8 mouse cellular contexts compared by ENCODE assay signal in the genomic region with DNA sequence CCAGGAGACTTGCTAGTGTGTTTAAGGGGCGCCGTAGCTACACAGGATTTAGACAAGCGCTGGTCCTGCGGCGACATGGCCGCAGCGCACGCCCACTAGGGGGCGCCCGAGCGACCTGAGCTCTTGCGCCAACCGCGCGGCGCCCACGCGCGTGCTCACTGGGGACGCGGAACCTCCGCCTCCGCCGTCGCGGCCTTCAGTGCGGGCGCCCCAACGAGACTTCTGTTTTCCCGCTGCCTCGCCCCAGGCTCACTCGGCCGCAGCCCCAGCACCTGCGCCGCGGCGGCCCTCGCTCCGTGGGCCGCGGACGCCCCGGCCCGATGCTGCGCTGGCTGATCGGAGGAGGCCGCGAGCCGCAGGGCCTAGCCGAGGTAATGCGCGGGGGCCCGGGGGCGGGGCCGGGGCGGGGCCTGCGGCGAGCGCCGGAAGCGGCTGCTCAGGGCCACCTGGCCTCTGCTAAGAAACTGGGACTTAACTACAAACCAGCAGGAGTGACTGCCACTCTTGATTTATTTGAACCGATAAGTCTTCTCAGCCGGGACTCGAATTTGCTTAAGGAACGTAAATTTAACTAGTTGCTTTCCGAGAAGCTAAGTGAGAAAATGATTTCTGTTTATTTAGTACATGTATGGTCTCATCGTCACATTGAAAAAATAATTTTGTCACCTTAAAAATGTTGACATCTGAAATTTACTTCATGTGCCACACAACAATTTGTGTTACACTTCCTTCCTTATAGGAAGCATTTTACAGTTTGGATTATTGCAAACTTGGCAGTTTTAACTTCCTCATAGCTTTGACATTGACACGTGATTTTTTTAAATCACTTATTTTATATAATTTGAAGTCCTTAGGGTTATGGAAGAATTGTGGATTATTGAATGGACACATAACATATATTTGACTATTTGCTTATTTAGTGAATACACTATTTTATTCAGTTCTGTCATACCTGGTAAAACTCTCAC. TPM values are rescaled to one million over a fixed set of nuclear protein-coding genes. Genes with fewer than 3 reads are reported as not detected.
DNase-seq lines count a peak whose midpoint lies in the region; ATAC-seq and TF ChIP-seq lines count a peak whose summit lies in the region.

A gene (plus strand): TSS at position 126 of the 968 bp plus-strand sequence.

- no peak within 1 kb of the TSS for H3K27ac ChIP-seq in ES-Bruce4 (ENCODE audit: insufficient read depth, low read length)
- H3K27ac ChIP-seq in forebrain, embryonic 13.5 days = peak within 1 kb of the TSS; percentile 97
- peak within 1 kb of the TSS; percentile 98 for H3K27ac ChIP-seq in liver, postnatal 0 days (ENCODE audit: low read depth)
- peak within 1 kb of the TSS; percentile 97 for H3K27ac ChIP-seq in neural tube, embryonic 14.5 days (ENCODE audit: low read depth, low read length)

- no peak for TF ChIP-seq EP300 in ES-Bruce4 (IDR thresholded peaks at IDR 0.05; ENCODE audit: insufficient read depth, low read depth, low read length)
- no peak for TF ChIP-seq EP300 in liver, postnatal 0 days (IDR thresholded peaks at IDR 0.05; ENCODE audit: low read depth)

- H3K4me3 ChIP-seq in ES-Bruce4 (ENCODE audit: low read depth, low read length) = peak within 1 kb of the TSS; percentile 72
- H3K4me3 ChIP-seq in forebrain, embryonic 13.5 days = peak within 1 kb of the TSS; percentile 67
- H3K4me3 ChIP-seq in liver, postnatal 0 days (ENCODE audit: low read depth, low read length) = peak within 1 kb of the TSS; percentile 76
- H3K4me3 ChIP-seq in neural tube, embryonic 14.5 days (ENCODE audit: low read depth, low read length) = peak within 1 kb of the TSS; percentile 72

- peak within 1 kb of the TSS; percentile 53 for H3K4me2 ChIP-seq in forebrain, embryonic 13.5 days
- H3K4me2 ChIP-seq in liver, postnatal 0 days (ENCODE audit: low read depth, low read length) = peak within 1 kb of the TSS; percentile 78
- peak within 1 kb of the TSS; percentile 39 for H3K4me2 ChIP-seq in neural tube, embryonic 14.5 days (ENCODE audit: low read depth, low read length)

- intact Hi-C loops in heart, postnatal 10 days (cut with DNase I) = loop anchor here (2.0 to 5.0 kb wide), 2 partner anchors 189 to 310 kb away; a partner anchor contains a TSS

- peak; percentile 87 for TF ChIP-seq CTCF in ES-Bruce4 (IDR thresholded peaks at IDR 0.05; ENCODE audit: low read depth, low read length)
- peak; percentile 95 for TF ChIP-seq CTCF in liver, postnatal 0 days (IDR thresholded peaks at IDR 0.05; ENCODE audit: low read depth)

- 3% methylated on average over 51 of the region's 68 CpGs for WGBS in forebrain, embryonic 13.5 days
- WGBS in large intestine, adult 2 months = under 1% methylated on average over 67 of the region's 68 CpGs
- under 1% methylated on average over 65 of the region's 68 CpGs for WGBS in liver, postnatal 0 days (ENCODE audit: insufficient replicate concordance)
- 2% methylated on average over 57 of the region's 68 CpGs for WGBS in neural tube, embryonic 14.5 days

- peak; percentile 92 for ATAC-seq in cerebellum, adult (ENCODE audit: insufficient number of reproducible peaks, low FRiP score, low TSS enrichment)
- ATAC-seq in forebrain, embryonic 13.5 days = peak; percentile 99
- ATAC-seq in liver, postnatal 0 days = peak; percentile 98
- peak; percentile 97 for ATAC-seq in neural tube, embryonic 14.5 days (ENCODE audit: low read depth)

- H3K27me3 ChIP-seq in ES-Bruce4 (ENCODE audit: control insufficient read depth, insufficient read depth, low read length, poor library complexity, severe bottlenecking) = no peaks in the 10 kb centered on the region
- no peaks in the 10 kb centered on the region for H3K27me3 ChIP-seq in forebrain, embryonic 13.5 days
- H3K27me3 ChIP-seq in liver, postnatal 0 days (ENCODE audit: insufficient read depth, low read length) = no peaks in the 10 kb centered on the region
- no peaks in the 10 kb centered on the region for H3K27me3 ChIP-seq in neural tube, embryonic 14.5 days (ENCODE audit: control insufficient read depth, insufficient read depth, low read length)

- no peaks in the 10 kb centered on the region for H3K36me3 ChIP-seq in ES-Bruce4 (ENCODE audit: control insufficient read depth, insufficient read depth, low read length, poor library complexity, severe bottlenecking)
- 0 out of 2 replicates have a peak, but pooled peaks cover 3% of the 10 kb centered on the region for H3K36me3 ChIP-seq in forebrain, embryonic 13.5 days (ENCODE audit: poor library complexity, severe bottlenecking)
- H3K36me3 ChIP-seq in liver, postnatal 0 days (replicated peaks; ENCODE audit: insufficient read depth, low read length) = peaks cover 6% of the 10 kb centered on the region
- no peaks in the 10 kb centered on the region for H3K36me3 ChIP-seq in neural tube, embryonic 14.5 days (ENCODE audit: control insufficient read depth, insufficient read depth, low read length)

- no peaks in the 10 kb centered on the region for H3K9me3 ChIP-seq in ES-Bruce4 (replicated peaks; ENCODE audit: control insufficient read depth, insufficient read depth, low read length, poor library complexity, severe bottlenecking)
- H3K9me3 ChIP-seq in forebrain, embryonic 13.5 days (replicated peaks) = no peaks in the 10 kb centered on the region
- H3K9me3 ChIP-seq in liver, postnatal 0 days (ENCODE audit: low read length) = no peaks in the 10 kb centered on the region
- H3K9me3 ChIP-seq in neural tube, embryonic 14.5 days (ENCODE audit: control insufficient read depth, low read length) = no peaks in the 10 kb centered on the region

- TF ChIP-seq POLR2A in ES-Bruce4 (IDR thresholded peaks at IDR 0.05; ENCODE audit: insufficient read depth, low read length) = no peak

- DNase-seq in heart, postnatal 10 days = peak; percentile 93
- DNase-seq in large intestine, adult 2 months (ENCODE audit: low read depth, low spot score) = peak; percentile 73
- DNase-seq in liver, postnatal 0 days = peak; percentile 92
- DNase-seq in testis, postnatal 10 days (ENCODE audit: low spot score) = peak; percentile 94

- H3K4me1 ChIP-seq in ES-Bruce4 (ENCODE audit: control insufficient read depth, insufficient read depth, low read length) = no peaks in the 10 kb centered on the region
- peaks cover 11% of the 10 kb centered on the region for H3K4me1 ChIP-seq in forebrain, embryonic 13.5 days
- H3K4me1 ChIP-seq in liver, postnatal 0 days (ENCODE audit: insufficient read depth) = peaks cover 7% of the 10 kb centered on the region
- 0 out of 2 replicates have a peak, but pooled peaks cover 7% of the 10 kb centered on the region for H3K4me1 ChIP-seq in neural tube, embryonic 14.5 days (ENCODE audit: control insufficient read depth, insufficient read depth, low read length)

- peak within 1 kb of the TSS; percentile 95 for H3K9ac ChIP-seq in ES-Bruce4 (ENCODE audit: low read depth, poor library complexity, severe bottlenecking)
- H3K9ac ChIP-seq in forebrain, embryonic 13.5 days = peak within 1 kb of the TSS; percentile 93
- H3K9ac ChIP-seq in liver, postnatal 0 days (replicated peaks) = peak within 1 kb of the TSS; percentile 83
- H3K9ac ChIP-seq in neural tube, embryonic 14.5 days (replicated peaks; ENCODE audit: low read depth, low read length) = peak within 1 kb of the TSS; percentile 97

RNA-seq across cellular contexts. Expression of the gene that starts here (rescaled TPM):
- 13.4 and 14.1 TPM in 2 replicates for polyA plus RNA-seq in ES-Bruce4 (2011; ENCODE audit: insufficient read depth, insufficient read length, low read depth, missing spikeins)
- 19.3 and 22.0 TPM in 2 replicates for polyA plus RNA-seq in forebrain, embryonic 13.5 days (2015; fragmentation: Nextera tagmentation; extraction: Ambion mirVana)
- 10 to 100 TPM; 16.9 to 18.9 TPM for total RNA-seq in heart, postnatal 10 days (2021)
- 7.8 and 10.6 TPM in 2 replicates for polyA plus RNA-seq in large intestine, adult 2 months (2012; rRNA removed)
- 7.4 and 7.5 TPM in 2 replicates for polyA plus RNA-seq in liver, postnatal 0 days (2015; fragmentation: Nextera tagmentation; extraction: Ambion mirVana)
- polyA plus RNA-seq in neural tube, embryonic 14.5 days (2014; fragmentation: Nextera tagmentation; extraction: Ambion mirVana) = 28.8 and 31.6 TPM in 2 replicates
